Mouse (Mus musculus): ENCODE measurements around the gene Zbtb7b.
A peak's percentile ranks its signal among the peaks of the same experiment; 100 is the strongest.

Gene Zbtb7b

DNA sequence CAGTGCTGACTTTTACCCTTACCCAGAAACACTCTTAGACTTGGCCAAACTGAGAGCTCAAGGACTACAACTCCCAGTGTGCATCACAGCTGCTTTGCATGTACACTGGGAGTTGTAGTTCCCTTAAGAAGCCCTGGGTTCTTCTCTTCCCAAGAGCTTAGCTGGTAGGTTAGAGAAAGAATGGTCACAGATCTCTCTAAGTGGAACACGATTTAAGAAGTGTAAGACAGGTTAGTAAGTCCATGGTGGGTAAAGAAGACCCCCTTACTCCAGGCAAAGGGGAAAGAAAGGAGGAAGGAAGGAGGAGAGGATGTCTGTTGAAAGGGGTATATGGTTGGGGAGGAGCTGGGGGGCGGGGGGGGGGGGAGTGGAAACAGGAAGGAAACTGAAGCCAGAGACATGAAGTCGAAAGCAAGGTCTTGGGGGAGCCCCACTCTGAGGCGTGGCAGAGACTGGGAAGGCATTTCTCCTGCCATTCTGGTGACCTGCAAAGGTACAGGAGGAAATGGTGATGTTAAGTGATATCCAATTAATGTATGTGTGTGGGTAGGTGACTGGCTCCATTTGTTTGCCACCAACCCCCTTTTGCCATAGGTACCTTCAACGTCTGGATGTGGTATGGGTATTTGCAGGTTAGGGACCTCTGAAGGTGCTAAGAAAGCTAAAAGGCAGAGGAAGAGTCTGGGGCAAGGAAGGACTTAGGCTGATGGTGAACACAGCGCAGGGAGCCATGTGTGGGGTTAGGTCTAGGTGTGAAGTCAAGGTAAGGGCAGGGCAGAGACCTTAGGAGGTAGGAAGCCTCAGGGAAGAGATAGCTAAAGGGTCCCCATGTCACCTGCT lies 5.5 kb downstream of the Zbtb7b start:
- no peak for DNase-seq (ENCODE audit: low spot score)

DNA sequence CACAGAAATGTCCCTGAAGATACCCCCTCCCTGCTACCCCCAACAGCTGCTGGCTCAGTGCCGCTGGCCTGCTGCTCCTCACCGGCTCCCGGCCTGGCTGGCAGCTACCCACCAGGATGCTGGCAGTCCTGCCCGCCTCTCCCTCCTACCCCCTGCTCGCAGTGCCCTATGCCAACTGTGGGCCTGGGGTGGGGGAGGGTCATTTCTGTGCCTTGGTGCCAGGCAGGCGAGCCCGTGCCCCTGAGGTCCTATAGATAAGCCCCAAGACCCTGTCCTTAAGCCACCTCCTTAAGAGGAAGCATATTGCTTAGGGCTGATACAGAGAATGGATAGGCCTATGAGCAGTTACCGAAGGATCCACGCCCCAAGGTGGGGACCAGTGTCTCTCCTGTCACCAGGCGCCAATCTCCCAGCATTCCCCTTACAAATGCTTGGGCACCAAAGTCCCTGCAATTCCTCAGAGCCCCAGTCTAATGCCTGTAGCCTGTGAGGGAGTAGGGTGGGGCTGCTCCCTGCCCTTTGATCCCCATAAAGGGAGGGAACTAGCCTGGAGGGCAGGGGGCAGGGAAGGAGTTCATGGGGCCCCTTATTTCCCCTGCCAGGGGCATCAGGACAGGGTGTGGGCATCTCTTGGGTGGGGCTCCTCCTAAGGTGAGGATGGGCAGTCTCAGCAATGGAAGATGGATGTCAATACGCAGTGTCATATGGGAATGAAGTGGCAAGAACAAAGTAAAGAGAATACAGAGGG lies 6.3 kb downstream of the Zbtb7b start:
- DNase-seq (ENCODE audit: low spot score): no peak

DNA sequence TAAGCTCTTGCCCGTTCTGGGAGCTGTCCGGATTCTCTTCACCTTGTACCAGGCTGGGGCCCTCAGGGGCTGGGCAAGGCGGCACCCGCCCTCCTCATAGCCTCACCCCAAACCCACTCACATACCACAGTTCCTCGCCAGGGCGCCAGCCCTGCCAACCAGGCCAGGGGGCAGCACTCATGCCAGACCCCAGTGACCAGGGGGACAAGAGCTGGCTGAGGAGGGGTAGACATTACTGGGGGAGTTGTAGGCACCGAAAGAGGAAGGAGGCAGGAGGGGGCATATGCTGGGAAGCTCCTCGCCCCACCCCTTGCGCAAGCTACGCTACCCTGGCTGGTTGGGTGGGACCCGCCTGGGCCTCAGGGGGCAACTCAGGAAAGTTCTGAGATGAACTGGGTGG lies 6.9 kb downstream of the Zbtb7b start:
- peak; percentile 38 for DNase-seq (ENCODE audit: low spot score)

DNA sequence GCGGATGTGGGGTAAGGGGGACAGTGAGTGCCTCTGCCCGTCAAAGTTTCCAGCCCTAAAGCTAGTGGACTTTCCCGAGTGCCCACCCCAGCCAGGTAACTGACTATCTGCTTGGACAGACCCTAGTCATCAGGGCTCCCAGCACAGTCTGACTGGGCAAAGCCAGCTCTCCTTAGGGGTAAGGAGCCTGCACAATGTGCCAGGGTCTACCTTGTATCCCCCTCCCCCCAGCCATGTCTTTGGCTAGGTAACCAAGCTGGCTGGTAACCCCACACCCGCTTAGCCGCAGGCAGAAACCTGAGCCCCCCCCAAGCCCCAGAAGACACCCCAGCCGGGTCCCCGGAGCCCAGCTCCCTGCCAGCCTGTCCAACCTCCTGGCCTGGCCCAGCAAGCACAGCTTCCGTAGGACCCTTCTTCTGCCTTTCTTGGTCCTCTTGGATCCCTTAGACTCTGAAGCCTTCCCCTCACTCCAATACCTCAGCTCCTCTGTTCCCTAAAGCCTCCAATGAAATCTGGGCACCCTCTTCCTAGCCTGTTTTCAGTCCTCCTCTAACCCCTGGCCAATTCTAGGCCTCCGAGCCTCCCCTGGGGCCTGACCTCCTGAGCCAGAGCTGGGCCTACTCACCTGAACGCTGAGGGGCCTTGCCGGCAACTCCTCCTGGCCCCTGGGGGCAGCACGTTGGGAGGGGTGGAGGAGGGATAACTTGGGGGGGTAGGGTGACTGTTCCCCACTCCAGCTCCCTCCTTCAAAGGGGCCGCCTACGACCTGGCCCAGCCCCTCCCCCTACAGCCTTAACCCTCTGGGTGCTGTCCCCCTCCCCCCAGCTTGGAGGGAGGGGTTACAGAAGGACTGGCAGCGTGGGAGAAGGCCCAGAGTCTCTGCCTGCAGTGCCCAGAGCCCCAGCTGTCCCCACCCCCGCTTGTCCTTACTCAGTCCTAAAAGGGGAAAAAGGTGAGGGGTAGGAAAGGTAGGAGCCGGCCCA lies 7.8 kb downstream of the Zbtb7b start:
- no peak for DNase-seq (ENCODE audit: low spot score)

DNA sequence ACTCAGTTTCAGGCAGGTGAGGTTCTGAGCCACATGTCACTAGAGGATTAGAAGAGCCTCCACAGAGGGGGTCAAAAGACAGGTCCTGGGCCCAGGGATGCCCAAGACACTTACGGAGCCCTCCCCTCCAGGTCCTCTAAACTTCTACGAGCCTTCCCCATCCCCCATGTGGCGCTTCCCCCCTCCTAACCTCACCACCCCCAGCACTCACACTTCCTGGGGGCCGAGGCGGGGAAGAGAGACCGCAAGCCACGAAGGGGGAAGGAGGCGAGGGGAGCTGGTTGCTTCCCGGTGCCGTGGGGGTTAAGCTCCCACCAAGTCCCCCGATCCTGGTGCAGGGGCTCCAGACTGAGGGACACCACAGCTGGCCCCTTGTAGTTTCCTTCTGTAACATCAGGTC lies 9.1 kb downstream of the Zbtb7b start:
- DNase-seq (ENCODE audit: low spot score): no peak

DNA sequence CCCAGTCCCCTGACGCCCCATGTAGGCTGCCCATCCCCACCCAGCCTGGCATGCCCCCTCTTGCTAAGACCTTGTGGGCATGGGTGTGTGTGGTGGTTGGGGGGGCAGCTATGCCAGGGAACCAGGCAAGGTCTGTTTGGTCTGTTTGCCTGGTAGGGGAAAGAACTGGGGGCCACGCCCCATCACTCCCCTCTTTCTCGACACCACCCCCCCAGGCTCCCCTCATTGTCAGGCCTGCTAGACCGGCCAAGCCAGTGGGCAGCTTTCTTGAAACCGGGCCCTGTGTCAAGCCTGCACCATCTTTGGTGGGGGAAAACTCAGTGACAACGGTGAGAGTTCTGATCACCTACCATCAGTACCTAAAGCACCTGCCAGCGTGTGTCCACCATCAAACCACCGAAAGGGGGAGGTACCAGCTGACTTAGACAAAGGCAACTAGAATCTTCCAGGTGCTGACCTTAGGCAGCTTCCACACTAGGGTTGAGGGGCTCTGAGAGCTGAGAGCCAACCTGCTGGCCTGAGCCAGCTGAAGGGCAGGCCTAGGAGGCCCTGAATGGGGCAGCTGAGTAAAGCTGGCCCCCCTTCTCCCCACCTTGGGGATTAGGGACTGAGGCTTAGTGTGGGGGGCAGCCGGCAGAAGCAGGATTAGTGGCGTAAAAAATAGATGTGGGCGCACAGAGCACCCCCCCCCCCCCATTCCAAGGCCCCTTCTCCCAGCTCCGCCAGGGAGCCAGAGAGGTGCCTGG lies 10.1 kb downstream of the Zbtb7b start:
- peak; percentile 62 for DNase-seq (ENCODE audit: low spot score)

DNA sequence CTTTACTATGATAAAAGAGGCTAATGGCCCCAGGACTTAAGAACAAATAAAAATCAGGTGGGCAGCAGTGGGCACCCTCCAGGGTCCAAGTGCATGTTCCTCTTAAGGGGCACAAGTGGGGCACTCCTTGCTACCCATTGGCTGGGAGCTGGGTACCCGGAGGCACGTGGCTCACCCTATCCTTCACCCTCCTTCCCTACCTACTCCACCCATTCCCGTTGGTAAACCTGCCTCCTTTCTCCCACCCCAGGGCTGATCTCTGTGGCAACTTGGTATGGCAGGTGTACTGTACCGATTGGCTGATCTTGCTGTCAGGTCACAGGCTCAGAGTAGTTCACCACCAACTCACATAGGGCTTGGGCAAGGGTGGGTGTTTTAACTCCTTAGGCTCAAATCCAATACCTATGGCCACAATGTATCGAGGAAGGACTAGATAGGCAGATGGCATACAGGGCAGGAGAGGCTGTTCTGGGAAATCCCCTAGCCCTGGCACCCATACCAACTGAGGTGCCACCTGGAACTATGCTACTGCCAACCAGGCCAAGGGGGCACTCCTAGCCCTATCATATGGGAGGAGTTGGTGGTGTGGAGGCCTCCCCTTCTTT lies 10.8 kb downstream of the Zbtb7b start:
- no peak for DNase-seq (ENCODE audit: low spot score)

DNA sequence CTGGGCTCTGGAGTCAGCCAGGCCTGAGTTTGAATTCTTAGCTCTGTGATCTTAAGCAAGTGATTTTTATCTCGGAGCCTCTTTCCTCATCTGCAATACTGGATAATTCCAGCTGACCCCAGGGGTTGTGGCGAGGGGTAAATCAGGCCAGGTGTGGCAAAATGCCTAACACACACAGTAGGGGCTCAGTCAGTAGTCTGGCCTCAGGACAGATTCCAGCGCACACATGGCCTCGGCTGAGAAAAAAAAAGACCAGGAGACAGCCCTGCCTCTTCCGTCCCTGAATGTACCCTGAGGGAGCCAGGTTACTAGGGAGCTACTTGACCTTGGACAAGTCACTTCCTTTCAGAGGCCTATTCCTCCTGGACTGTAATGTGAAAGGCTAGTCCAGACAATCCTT lies 11.6 kb downstream of the Zbtb7b start:
- DNase-seq (ENCODE audit: low spot score): no peak

DNA sequence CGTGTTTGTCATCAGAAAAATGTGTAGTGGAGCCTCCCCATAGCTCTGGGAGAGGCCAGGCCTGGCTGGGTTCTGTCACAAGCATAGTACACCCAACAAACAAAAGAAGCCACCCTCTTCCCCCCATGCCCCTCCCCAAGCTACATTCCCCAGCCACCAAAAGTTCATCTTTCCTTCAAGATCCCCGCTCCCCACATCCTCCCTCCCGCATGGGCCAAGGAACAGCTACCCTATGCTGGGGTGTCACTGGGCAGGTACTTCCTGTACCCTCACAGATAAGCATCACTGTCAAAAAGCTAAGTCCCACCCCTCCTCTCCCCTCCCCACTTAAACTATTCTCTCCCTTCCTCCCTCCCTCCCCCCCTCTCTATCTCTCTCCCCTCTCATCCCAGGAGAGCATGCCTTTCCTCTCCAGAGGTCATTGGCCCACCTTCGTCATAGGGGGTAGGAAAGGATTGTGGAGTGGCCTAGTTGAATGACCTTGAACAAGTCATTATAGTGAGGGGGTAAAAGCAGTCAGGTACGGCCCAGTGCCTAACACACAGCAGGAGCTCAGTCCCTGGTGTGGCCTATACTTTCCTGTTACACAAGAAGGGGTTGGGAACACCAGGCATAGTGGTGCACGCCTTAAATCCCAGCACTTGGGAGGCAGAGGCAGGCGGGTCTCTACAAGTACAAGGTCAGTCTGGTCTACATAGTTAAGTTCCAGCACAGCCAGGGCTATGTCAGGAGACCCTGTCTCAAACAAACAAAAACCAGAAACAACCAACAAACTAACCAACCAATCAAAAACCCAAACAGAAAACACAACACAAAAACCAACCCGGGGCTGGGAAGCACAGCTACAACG lies 12.3 kb downstream of the Zbtb7b start:
- DNase-seq (ENCODE audit: low spot score): no peak

DNA sequence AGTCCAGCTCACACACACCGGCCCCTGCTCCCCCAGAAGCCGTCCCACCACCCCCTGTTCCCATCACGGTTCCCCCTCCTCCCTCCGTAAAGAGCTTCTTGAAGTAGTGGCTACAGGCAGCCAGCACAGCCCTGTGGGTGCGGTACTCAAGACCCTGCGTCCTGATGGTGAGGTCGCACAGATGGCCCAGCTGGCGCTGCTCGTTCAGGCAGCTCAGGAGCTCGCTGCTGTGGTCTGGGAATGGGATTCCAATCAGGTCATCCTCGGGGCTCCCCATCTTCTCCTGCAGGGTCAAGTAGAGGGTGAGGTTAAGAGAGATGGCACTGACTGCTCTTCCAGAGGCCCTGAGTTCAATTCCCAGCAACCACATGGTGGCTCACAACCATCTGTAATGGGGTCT lies 13.3 kb downstream of the Zbtb7b start:
- no peak for DNase-seq (ENCODE audit: low spot score)

DNA sequence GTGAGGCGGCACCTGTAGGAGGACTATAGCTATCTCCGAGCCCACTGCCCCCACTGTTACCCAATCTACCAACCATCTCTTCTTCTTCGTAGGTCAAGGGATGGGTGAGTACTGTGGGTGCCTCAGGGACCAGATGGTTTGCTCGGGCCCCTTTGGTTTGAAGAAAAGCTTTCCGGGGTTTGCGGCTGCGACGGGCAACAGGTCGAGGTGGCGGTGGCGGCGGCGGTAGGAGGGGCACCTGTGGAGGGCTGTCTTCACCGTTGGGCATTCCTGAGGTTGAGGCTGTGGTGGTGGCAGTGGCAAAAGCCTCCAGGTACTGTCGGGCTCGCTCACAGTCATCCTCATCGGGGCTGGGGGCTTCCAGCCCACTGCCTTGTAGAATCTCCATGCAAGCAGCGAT lies 13.9 kb downstream of the Zbtb7b start:
- DNase-seq (ENCODE audit: low spot score): no peak

DNA sequence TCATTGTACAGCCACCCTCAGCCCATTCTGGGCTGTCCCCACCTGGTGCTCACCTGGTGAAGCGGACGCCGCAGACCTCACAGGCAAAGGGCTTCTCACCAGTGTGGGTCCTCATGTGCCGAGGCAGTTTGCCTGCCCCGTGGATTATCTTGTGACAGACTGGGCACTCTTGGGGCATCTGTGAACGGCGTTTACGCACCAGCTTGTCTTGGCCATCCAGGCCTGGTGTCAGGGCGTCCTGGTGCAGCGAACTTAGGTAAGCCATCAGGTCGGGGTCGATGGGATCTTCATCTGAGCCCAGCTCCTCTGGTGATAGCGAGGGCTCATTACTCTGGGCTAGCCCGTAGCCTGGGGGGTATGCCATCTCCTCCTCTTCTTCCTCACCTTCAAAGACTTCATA lies 14.3 kb downstream of the Zbtb7b start:
- DNase-seq (ENCODE audit: low spot score): no peak

DNA sequence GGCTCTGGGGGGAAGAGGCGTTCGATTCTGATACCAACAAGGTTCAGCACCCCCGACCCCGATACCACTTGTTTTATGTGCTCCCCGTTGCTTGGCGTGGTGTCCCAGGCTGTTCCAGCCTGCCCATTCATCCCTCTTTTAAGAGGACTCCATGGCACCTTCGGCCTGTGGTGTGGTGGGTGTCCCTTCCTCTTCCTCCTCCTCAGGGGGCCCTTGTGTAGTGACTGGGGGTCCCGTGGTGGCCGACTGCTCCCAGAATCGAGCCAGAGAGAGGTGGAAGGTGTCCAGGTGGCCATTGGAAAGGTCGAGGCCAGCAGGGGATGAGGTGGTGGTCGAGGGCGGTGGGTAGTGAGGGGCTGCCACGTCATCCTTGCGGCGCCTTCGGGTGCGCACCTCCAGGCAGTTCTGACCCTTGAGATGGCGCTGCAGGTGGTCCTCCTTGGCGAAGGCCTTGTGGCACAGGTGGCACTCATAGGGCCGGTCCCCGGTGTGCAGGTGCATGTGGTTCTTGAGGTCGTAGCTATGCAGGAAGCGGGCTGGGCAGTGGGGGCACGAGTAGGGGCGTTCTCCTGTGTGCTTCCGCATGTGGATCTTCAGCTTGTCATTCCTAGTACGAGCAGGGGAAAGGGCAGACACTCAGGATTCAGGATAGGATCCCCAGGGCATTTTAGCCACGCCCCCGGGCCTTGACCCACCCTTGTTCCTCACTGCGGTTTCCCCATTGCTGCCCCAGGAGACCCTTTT lies 15.0 kb downstream of the Zbtb7b start:
- no peak for DNase-seq (ENCODE audit: low spot score)

DNA sequence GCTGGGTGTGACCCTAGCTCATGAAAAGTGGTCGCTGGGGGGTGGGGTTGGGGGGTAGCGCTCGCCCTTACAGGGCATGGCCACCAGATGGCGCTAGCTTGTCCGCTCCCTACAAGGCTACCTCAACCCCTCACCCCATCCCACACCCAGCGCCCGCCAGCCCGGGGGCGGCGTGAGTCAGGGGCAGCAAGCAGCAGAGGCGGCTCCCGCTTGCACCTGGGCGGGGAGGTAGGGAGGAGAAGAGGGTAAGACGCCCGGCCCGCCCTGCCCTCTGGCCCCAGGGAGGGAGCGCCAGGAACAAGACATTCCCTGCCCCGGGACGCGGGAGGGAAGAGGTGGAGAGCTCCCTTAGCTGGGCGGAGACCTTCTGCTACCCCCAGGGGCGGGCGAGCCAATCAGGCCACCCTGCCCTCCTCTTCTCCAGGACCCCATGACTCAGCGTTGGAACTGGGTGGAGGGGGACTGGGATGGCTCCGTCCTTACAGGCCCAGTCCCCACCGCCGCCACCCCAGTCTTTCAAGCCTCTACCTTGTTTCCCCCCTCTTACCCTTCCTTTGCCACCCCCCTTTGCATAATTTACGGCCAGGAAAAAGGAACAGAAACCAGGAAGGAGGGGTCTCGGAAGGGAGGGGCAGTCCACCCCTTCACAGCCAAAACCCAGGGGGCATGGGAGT lies 16.0 kb downstream of the Zbtb7b start:
- peak; percentile 77 for DNase-seq (ENCODE audit: low spot score)

DNA sequence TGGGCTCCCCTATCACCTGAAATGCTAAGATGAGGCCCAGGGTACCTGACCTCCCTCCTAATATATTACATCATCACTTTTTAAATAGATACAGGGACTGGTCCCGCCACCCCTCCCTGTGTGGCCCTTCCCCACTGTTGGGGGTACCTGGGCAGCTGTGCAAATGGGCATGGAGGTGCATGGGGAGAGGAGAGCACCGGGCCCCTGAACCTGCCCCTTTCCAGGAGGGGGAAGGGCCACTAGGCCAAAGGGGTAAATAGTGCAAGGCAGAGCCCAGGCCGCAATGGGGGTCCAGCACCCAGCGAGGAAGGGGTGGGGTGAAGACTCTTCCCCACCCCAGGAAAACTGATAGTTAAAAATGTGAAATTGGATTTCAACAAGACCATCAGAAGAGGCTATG lies 16.7 kb downstream of the Zbtb7b start:
- no peak for DNase-seq (ENCODE audit: low spot score)

DNA sequence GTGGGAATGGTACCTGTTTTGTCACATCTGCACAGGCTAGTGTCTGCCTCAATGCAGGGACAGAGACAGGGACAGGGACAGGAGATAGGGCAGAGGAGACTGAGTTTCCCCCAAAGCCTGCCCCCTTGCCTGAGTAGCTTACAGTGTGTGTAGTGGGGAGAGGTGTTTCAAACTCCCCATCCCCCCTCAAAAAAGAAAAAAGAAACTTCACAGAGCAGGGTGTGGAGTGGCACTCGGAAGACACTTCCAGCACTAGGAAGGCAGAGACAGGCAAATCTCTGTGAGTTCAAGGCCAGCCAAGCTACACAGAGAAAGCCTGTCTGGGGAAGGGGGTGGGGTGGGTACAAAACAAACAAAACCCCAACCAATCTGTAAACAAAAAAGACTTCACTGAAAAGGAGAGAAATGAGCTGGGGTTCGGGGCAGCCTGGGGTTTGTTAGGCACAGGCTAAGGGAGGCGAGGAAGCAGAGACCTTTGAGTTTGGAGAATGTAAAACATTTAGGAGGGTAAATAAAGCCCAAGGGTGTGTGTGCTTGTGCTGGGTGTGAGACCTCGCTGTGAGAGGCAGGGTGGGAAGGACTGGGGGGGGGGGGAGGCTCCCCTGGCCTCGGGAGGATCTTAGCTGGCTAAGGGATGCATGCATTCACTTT lies 20.9 kb downstream of the Zbtb7b start:
- no peak for DNase-seq (ENCODE audit: low spot score)

DNA sequence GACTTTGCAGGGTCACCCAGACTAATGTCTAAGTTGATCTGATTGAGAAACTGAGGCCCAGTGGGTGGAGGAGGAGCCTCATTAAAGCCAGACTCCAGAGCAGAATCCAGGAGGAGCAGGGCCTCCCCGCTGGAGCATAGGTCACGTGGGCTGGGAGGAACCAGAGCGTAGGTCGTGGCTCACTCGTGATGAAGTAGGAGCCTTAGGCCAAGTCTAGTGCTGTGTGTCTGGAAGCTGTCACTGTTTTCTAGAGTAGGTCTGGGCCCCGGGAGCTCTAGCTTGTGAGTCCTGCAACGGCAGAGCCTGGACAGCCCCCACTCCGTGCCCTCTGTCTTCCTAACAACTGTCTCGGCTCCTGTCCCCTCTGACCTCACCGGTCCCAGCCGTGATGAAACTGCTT lies 27.2 kb downstream of the Zbtb7b start:
- no peak for DNase-seq (ENCODE audit: low spot score)

Measured in urinary bladder, postnatal 25 days (tissue).